Mouse (Mus musculus) ES-Bruce4 (cell line): ENCODE data around the gene Gkap1. TPM values are rescaled to one million over a fixed set of nuclear protein-coding genes. Genes with fewer than 3 reads are reported as not detected.

ENCODE experiments used
- H3K27ac ChIP-seq: 2 replicates; pipeline ENCODE4 v1.5.1; 2012; ENCODE audit warnings: low read length, inconsistent platforms; ENCODE audit not compliant: insufficient read depth
- H3K27me3 ChIP-seq: 2 replicates; pipeline ENCODE4 v1.6.1; 2012; ENCODE audit warnings: mild to moderate bottlenecking, low read length, inconsistent platforms; ENCODE audit not compliant: control insufficient read depth, poor library complexity, insufficient read depth, severe bottlenecking
- H3K36me3 ChIP-seq: 2 replicates; pipeline ENCODE4 v1.6.1; 2012; ENCODE audit warnings: inconsistent platforms, mild to moderate bottlenecking, low read length, moderate library complexity; ENCODE audit not compliant: control insufficient read depth, poor library complexity, insufficient read depth, severe bottlenecking
- H3K4me1 ChIP-seq: one replicate; pipeline ENCODE4 v1.8.1; 2011; ENCODE audit warnings: low read length; ENCODE audit not compliant: control insufficient read depth, insufficient read depth
- H3K4me3 ChIP-seq: 2 replicates; pipeline ENCODE4 v1.5.1; 2011; ENCODE audit warnings: low read depth, mild to moderate bottlenecking, low read length
- H3K9ac ChIP-seq: 2 replicates; pipeline ENCODE4 v1.6.1; 2012; ENCODE audit warnings: low read depth, mild to moderate bottlenecking, inconsistent platforms; ENCODE audit not compliant: poor library complexity, severe bottlenecking
- H3K9me3 ChIP-seq: replicated peaks from 2 replicates; pipeline ENCODE4 v1.6.1; 2012; ENCODE audit warnings: mild to moderate bottlenecking, low read length, inconsistent platforms; ENCODE audit not compliant: control insufficient read depth, poor library complexity, insufficient read depth, severe bottlenecking
- CTCF ChIP-seq: IDR thresholded peaks from one replicate; pipeline ENCODE4 v1.8.1; 2011; ENCODE audit warnings: low read depth, low read length
- EP300 ChIP-seq: IDR thresholded peaks from 2 replicates; pipeline ENCODE4 v1.6.1; 2011; ENCODE audit warnings: low read depth, low read length; ENCODE audit not compliant: insufficient read depth
- POLR2A ChIP-seq: IDR thresholded peaks from one replicate; pipeline ENCODE4 v1.8.1; 2011; ENCODE audit warnings: low read length; ENCODE audit not compliant: insufficient read depth
- polyA plus RNA-seq: library from polyadenylated mRNA; stranded (reverse); fragments of >200 nt; gene quantifications from 2 replicates; pipeline ENCODE4 v1.2.4, GENCODE M21; 2011; ENCODE audit warnings: low read depth; ENCODE audit not compliant: missing spikeins, insufficient read depth, insufficient read length

Gene Gkap1
- polyA plus RNA-seq, 1 experiment = 44.2 TPM

GRCm38 (mm10) chr13:58276256-58276655 lies 757 bp upstream of the Gkap1 start:
- H3K9me3 ChIP-seq = no peaks in the 10 kb centered on the region
- no peak overlapping the region for H3K4me3 ChIP-seq
- H3K27ac ChIP-seq = no peak overlapping the region
- TF ChIP-seq EP300 = no peak
- TF ChIP-seq CTCF = no peak
- no peak for TF ChIP-seq POLR2A
- H3K9ac ChIP-seq = no peak overlapping the region
- peaks cover 5% of the 10 kb centered on the region for H3K27me3 ChIP-seq
- no peaks in the 10 kb centered on the region for H3K4me1 ChIP-seq
- no peaks in the 10 kb centered on the region for H3K36me3 ChIP-seq

DNA sequence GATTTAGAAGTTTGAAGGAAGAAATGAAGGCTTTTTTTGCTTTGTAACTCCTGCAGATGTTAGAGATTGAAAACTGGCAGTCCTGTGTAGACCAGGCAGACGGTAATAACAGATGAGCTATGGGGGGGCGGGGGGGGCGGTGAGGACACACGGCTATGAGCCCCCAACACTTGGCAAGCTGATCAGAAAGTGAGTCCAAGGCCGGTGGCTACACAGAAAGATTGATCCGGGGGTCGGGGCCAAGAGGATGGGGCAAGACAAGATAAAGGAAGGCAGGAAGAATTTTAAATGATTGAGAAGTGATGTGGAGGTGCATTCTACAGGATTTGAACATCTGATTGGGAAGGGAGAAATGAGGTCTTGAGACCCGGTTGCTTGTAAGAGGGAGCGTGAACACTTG lies 423 bp downstream of the Gkap1 start:
- H3K4me1 ChIP-seq = no peaks in the 10 kb centered on the region
- no peaks in the 10 kb centered on the region for H3K9me3 ChIP-seq
- no peaks in the 10 kb centered on the region for H3K36me3 ChIP-seq
- peak overlapping the region; percentile 70 for H3K9ac ChIP-seq
- peaks cover 5% of the 10 kb centered on the region for H3K27me3 ChIP-seq
- H3K4me3 ChIP-seq = peak overlapping the region; percentile 67
- H3K27ac ChIP-seq = no peak overlapping the region
- no peak for TF ChIP-seq EP300
- TF ChIP-seq CTCF = no peak
- no peak for TF ChIP-seq POLR2A

GRCm38 (mm10) chr13:58274259-58274991 lies 1.1 kb downstream of the Gkap1 start:
- peak overlapping the region; percentile 70 for H3K9ac ChIP-seq
- no peaks in the 10 kb centered on the region for H3K9me3 ChIP-seq
- H3K36me3 ChIP-seq = no peaks in the 10 kb centered on the region
- no peak for TF ChIP-seq POLR2A
- no peak for TF ChIP-seq CTCF
- TF ChIP-seq EP300 = no peak
- no peak overlapping the region for H3K27ac ChIP-seq
- peaks cover 5% of the 10 kb centered on the region for H3K27me3 ChIP-seq
- H3K4me1 ChIP-seq = no peaks in the 10 kb centered on the region
- H3K4me3 ChIP-seq = peak overlapping the region; percentile 67

DNA sequence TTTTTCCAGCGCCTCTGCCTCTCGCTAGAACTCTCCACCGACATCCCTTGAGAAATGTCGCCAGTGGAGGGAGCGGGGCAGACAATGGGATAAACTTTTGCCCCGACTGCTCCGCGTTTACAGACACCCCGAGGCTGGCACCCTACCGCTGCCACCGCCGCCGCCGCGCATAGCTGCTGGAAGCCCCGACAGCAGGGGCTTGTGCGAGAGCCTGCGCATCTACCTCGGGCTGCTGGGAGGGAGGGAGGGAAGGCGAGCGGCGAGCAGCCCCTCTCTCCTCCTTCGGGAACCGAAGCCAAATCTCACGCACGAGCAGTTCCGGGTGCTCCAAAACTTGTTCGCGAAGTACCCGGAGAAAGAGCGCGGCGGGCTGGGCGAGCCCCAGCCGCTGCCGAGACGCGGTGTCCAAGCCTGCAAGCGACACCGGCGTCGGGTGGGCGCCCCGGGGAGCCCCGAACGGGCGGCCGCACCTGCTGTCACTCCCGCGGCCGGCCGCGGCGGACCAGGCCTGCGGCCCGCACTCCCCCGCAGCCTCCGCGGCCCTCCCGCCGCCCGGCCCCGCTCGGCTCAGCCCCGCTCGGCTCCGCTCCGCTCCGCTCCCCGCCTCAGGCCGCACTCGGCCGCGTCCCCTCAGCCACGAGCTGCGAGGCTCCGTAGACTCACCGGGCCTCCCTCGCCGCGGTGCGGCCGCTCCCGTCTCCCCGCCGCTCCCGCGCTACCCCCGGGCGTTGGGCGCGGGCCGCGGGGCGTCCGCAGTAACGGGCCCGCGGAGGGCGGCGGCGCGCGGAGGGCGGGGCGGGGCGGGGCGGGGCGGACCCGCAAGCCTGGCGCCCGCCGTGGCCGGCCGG lies 1.9 kb downstream of the Gkap1 start:
- Histone ChIP-seq H3K9me3 (no peaks in the 10 kb centered on the region), H3K27ac (no peak overlapping the region)

DNA sequence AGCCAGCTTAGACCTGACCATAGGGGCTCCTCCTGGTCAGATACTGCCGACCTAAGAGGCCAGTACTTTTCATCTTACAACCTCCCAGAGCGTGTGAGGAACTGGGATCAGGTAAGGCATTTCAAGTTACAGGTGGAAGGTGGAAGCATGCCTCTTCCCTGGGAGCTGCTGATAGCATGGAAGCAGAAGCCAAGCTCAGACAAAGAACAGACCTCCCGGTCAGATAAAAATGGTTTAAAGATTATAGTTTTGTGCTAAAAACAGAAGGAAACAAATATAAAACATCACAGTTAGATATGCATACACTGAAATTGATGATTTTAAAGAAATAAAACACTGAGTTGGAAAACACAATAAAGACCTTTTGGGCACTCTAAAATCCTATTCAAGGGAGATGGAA lies 8.6 kb downstream of the Gkap1 start:
- Histone ChIP-seq H3K36me3 (no peaks in the 10 kb centered on the region), H3K4me1 (no peaks in the 10 kb centered on the region), H3K4me3 (no peak overlapping the region), H3K9me3 (no peaks in the 10 kb centered on the region), H3K27me3 (no peaks in the 10 kb centered on the region), H3K27ac (no peak overlapping the region), H3K9ac (no peak overlapping the region)
- no peak for TF ChIP-seq EP300
- TF ChIP-seq POLR2A = no peak
- no peak for TF ChIP-seq CTCF

More for the DNA sequence above, 1.9 kb downstream of the Gkap1 start:
- no peak for TF ChIP-seq CTCF
- TF ChIP-seq EP300 = no peak
- no peak for TF ChIP-seq POLR2A
- Histone ChIP-seq H3K9ac (peak overlapping the region; percentile 70), H3K36me3 (no peaks in the 10 kb centered on the region), H3K4me3 (peak overlapping the region; percentile 67), H3K27me3 (peaks cover 5% of the 10 kb centered on the region), H3K4me1 (no peaks in the 10 kb centered on the region)

DNA sequence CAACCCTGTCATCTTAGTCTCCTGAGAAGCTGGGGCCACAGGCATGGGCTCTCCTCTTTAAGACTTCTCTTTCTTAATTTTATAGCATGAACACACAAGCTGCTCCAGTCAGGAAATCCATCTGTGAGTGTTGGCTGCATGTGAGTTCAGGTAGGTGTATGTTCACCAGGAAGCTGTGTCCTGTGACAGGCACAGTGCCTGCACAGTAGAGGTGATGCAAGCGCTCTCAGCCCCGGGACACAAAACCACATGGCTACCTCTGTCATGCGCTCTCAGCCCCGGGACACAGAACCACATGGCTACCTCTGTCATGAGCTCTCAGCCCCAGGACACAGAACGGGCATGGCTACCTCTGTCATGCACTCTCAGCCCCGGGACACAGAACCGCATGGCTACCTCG lies 12.0 kb downstream of the Gkap1 start:
- TF ChIP-seq CTCF = no peak
- TF ChIP-seq POLR2A = no peak
- TF ChIP-seq EP300 = no peak
- no peak overlapping the region for H3K4me3 ChIP-seq
- no peaks in the 10 kb centered on the region for H3K4me1 ChIP-seq
- no peak overlapping the region for H3K9ac ChIP-seq
- H3K36me3 ChIP-seq = no peaks in the 10 kb centered on the region; the same call in 1 of the 2 replicates
- H3K27ac ChIP-seq = no peak overlapping the region
- no peaks in the 10 kb centered on the region for H3K9me3 ChIP-seq
- no peaks in the 10 kb centered on the region for H3K27me3 ChIP-seq
